Mouse (Mus musculus): ENCODE measurements at regions not wholly inside any gene's neighbourhood (a gene's known extent, or its start where the extent isn't known, plus 50 kb on each side); places are given as distances from the start of the nearest gene placed in this dataset.

GRCm38 (mm10) chr6:109009793-109010192 is 181.4 kb downstream of the Edem1 start:
- Histone ChIP-seq H3K4me1 (ENCODE audit: control insufficient read depth, insufficient read depth, low read length) (no peaks in the 10 kb centered on the region), H3K27me3 (ENCODE audit: control insufficient read depth, insufficient read depth, low read length) (no peaks in the 10 kb centered on the region), H3K9me3 (ENCODE audit: control insufficient read depth, low read length) (no peaks in the 10 kb centered on the region), H3K36me3 (ENCODE audit: control insufficient read depth, insufficient read depth, low read length) (no peaks in the 10 kb centered on the region), H3K9ac (ENCODE audit: low read length) (no peak overlapping the region), H3K4me2 (ENCODE audit: low read depth) (no peak overlapping the region), H3K27ac (ENCODE audit: low read depth, low read length) (no peak overlapping the region), H3K4me3 (ENCODE audit: low read depth, low read length) (no peak overlapping the region)
- 54% methylated on average over 4 of the region's 4 CpGs for WGBS
- DNase-seq (ENCODE audit: low spot score) (no peak), ATAC-seq (ENCODE audit: insufficient read depth, low FRiP score, low TSS enrichment) (no peak)

GRCm38 (mm10) chr6:109019731-109020130 is 191.3 kb downstream of the Edem1 start:
- H3K4me3 ChIP-seq (ENCODE audit: low read depth, low read length), result no peak overlapping the region
- no peak overlapping the region for H3K4me2 ChIP-seq (ENCODE audit: low read depth)
- no peaks in the 10 kb centered on the region for H3K9me3 ChIP-seq (ENCODE audit: control insufficient read depth, low read length)
- no peak overlapping the region for H3K27ac ChIP-seq (ENCODE audit: low read depth, low read length)
- no peaks in the 10 kb centered on the region for H3K36me3 ChIP-seq (ENCODE audit: control insufficient read depth, insufficient read depth, low read length)
- no peak for DNase-seq (ENCODE audit: low spot score)
- no peaks in the 10 kb centered on the region for H3K4me1 ChIP-seq (ENCODE audit: control insufficient read depth, insufficient read depth, low read length)
- WGBS, result 98% methylated on average over 2 of the region's 2 CpGs
- ATAC-seq (ENCODE audit: insufficient read depth, low FRiP score, low TSS enrichment), result no peak
- H3K27me3 ChIP-seq (ENCODE audit: control insufficient read depth, insufficient read depth, low read length), result no peaks in the 10 kb centered on the region
- no peak overlapping the region for H3K9ac ChIP-seq (ENCODE audit: low read length)

All from neural tube, embryonic 11.5 days (tissue).